Mouse (Mus musculus) left cerebral cortex, postnatal 25 days (tissue): ENCODE results near the gene Zfp429. TPM values are rescaled to one million over a fixed set of nuclear protein-coding genes. Genes with fewer than 3 reads are reported as not detected.
"Not testable (repeated sequence)": the region's sequence is repeated elsewhere in the genome, so short reads cannot be mapped to it uniquely, and the experiment has no call there.

Experiments used
- DNase-seq, 2 experiments: peaks; one replicate each; pipeline ENCODE4 v3.0.0; 2022; ENCODE audit warnings: low spot score in 2 of 2, mixed read lengths in 1 of 2
- intact Hi-C: fragments of 180-260 bp; cut with DNase I; formaldehyde crosslinking; loops from one replicate; pipeline ENCODE4 v1.15.1; 2025
- total RNA-seq, 2 experiments: library from RNA; stranded (reverse); gene quantifications; 2 replicates each; pipeline ENCODE4 v1.2.3; 2021

Zfp429 gene
- 1 to 10 TPM; 1.7 to 2.4 TPM for total RNA-seq

DNA sequence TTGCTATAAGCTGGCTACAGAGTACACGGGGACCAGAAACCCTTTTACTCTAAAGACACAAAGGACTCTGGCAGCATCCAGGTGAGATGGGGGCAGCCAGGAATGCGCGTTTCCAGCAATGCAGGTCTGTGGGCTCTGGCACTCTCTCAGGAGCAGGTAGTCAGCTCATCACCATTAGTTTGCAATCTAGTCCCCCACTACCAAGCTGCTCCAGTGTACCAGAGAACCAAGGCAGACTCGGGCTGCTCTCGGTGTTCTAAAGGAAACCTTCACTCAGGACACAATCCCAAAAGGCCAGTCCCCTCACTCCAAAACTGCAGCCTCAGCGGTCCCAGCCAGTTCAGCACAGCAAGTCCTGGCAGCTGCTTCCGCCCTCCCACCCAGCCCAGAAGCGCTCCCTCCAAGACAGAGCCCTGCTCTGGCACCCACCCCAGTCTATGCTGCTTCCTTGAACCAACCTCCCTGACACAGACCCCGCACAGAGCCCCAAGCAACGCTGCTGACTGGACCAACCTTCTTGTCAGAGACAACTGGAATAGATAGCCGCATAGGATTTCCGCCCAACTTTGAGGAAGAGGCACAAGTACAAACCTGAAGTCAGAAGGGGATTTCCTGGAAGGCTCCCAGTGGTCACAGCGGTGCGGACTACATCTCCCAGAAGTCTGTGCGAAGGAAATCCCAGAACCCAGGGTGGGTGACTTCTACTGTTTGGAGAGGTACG lies at the start of gene Zfp429:
Gene Zfp429, minus strand, starts transcription at position 637 of the 721 bp plus-strand sequence.
- intact Hi-C loops = not testable (repeated sequence)
- DNase-seq = peak; percentile 73 to 82

GRCm38 (mm10) chr13:67437095-67437494 lies 37.5 kb upstream of the Zfp429 start:
- intact Hi-C loops = not testable (repeated sequence)

DNA sequence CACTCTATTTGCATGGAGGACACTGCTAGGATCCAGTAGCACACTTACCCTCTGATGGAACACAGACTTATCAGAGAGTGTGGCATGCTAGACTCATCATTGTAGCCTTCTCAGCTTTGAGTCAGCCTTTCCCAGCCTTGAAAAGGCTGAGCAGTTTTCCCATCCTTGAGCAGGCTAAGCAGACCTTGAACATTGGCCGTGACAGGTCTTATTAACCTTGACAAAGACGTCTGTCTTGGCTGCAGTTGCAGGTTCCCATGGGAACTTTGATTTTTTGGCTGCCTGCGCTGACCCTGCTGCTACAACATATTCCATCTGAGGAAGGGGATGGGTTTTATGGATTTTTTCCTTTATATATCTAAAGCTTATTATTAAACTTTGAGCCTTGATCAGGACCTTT lies 28.5 kb upstream of the Zfp429 start:
- DNase-seq = no peak
- intact Hi-C loops = no loop called here

More at GRCm38 (mm10) chr13:67437095-67437494, 37.5 kb upstream of the Zfp429 start:
- DNase-seq = not testable (repeated sequence)

GRCm38 (mm10) chr13:67425699-67426098 lies 26.1 kb upstream of the Zfp429 start:
- DNase-seq, intact Hi-C loops: not testable (repeated sequence)

DNA sequence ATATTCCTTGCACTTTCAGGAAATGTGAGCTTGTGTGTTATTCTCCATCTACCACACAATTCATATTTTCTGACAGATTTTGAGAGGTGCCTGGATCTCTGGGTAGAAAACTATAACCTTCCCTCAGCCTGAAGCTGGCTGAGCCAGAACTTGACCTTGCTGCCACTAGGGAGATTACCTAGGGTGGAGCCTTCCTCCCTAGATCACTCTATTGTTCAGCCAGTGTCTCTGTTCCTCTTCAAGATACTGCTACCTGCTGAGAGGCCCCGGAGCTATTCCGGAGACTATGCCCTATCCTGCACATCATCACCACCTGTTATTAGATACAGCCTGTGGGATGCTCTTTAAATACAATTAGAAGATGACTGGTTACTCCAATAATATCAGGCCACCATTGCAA lies 22.9 kb upstream of the Zfp429 start:
- intact Hi-C loops, DNase-seq: not testable (repeated sequence)

DNA sequence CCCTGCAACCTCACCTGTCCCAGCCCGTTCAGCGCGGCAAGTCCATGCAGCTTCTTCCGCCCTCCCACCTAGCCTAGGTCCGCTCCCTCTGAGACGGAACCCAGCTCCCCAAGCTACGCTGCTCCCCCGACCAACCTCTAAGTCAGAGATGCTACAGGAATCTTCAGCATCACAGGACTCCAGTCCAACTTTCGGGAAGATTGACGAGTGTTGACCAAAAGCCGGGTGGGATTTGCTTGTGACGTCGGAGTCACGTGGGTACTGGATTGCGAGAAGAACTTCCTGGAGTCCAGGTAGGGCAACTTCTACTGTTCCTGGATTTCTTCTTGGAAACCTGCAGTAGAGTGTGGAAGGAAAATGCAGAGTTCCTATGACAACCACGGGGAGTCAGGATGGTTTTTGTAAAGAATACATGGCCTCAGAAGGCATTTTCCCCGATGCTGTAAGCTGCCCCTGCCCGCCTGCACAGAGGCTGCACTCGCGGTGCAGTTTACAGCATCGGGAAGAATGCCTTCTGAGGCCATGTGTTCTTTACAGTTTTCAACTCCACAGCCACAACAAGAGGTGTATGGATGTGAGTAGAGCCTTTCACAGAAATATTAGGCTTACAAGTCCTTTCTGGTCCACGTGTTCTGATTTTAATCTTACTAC lies 21.7 kb upstream of the Zfp429 start, which contains the start of gene Zfp459:
Gene Zfp459, minus strand, starts transcription at position 212 of the 651 bp plus-strand sequence.
- intact Hi-C loops = no loop called here
- peak; percentile 51 to 52 for DNase-seq

DNA sequence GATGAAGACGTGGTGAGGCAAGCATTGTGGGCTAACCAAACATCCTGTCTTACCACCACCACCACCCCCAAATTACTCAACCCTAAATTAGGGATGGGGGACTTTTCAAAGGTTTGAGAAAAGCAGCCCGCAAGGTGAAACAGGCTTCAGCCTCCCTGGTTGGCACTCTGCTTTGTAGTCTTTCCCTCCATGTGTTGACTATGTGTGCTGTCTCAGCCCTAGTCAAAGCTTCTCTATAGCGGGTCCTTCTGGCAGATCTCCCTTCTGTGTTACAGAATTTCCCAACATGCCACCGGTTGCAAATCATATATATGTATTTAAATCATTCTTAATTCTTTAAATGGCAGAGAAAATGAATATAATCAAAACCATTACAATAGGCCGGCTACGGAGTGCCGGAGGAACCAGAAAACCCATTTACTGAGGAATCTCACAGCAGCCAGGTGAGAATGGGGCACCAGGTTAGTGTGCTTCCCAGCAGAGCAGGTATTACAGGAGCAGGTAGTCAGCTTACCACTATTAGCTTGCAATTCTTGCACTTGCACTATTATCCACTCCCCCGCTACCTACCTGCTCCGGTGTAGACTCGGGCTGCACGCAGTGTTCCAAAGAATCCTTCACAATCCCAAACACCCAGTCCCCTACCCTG lies 21.1 kb upstream of the Zfp429 start:
- intact Hi-C loops = no loop called here

GRCm38 (mm10) chr13:67416811-67417210 lies 17.2 kb upstream of the Zfp429 start:
- intact Hi-C loops = no loop called here
- no peak for DNase-seq

More for the DNA sequence above, 21.1 kb upstream of the Zfp429 start:
- peak in 1 of 2 experiments; percentile 4 for DNase-seq

GRCm38 (mm10) chr13:67415759-67416158 lies 16.1 kb upstream of the Zfp429 start:
- intact Hi-C loops = no loop called here

GRCm38 (mm10) chr13:67413634-67414033 lies 14.0 kb upstream of the Zfp429 start:
- peak in 1 of 2 experiments; percentile 17 for DNase-seq
- intact Hi-C loops = not testable (repeated sequence)

More at GRCm38 (mm10) chr13:67415759-67416158, 16.1 kb upstream of the Zfp429 start:
- no peak for DNase-seq

DNA sequence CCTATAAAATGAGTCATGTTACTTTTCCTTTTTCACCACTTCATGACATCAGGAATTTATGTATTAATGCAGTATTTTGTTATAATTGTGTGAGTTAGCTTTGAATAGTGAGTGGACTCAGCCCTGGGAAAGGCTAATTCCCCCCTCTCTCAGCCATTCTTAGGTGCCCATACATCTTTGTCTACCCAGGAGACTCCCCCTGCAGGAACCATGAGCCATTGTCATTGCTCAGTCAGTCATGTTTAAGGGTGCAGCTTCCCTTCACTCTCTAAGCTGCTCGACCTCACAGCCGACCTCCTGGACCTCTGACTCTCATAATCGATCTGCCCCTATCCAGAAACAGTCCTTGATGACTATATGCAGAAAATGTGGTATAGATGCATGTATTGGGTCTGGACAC lies 23.4 kb downstream of the Zfp429 start:
- DNase-seq, intact Hi-C loops: not testable (repeated sequence)

- intact Hi-C loops = not testable (repeated sequence)
- DNase-seq = peak; percentile 60 to 71
Measured at GRCm38 (mm10) chr13:67375050-67375911, 24.3 kb downstream of the Zfp429 start, which contains the start of the genes Gm28041 and Zfp456. Gene Gm28041, minus strand, starts transcription at chr13:67375733. Gene Zfp456, minus strand, starts transcription at chr13:67375810.

GRCm38 (mm10) chr13:67360131-67360744 lies 39.4 kb downstream of the Zfp429 start, which contains the start of the genes Gm28044 and Zfp953:
Gene Gm28044, minus strand, starts transcription at chr13:67360536.
Gene Zfp953, minus strand, starts transcription at chr13:67360605.
- peak; percentile 92 to 95 for DNase-seq
- intact Hi-C loops = loop anchor here (1.0 kb wide), 2 partner anchors 54 to 252 kb away; partner anchors contain the start of genes Gm28557 and Zfp457

- DNase-seq = no peak
- intact Hi-C loops = no loop called here
Measured at GRCm38 (mm10) chr13:67351854-67352253, 47.8 kb downstream of the Zfp429 start.

GRCm38 (mm10) chr13:67343422-67343821 lies 56.2 kb downstream of the Zfp429 start:
- DNase-seq = no peak
- intact Hi-C loops = no loop called here
